12 mouse cellular contexts compared by ENCODE assay signal in genomic region chr3:103944794-103945562, GRCm38 (mm10). TPM values are rescaled to one million over a fixed set of nuclear protein-coding genes. Genes with fewer than 3 reads are reported as not detected.
DNase-seq lines count a peak whose midpoint lies in the region; ATAC-seq lines count a peak whose summit lies in the region.
"Had no signal": no experiment of that assay in that cellular context is flagged by ENCODE, and none has a peak within 500 bp of the region (broad histone marks: within the 10 kb centered on the region; RNA-seq: fewer than 3 reads in every experiment).

No protein-coding gene starts in this region.

- no peak overlapping the region for H3K9ac ChIP-seq in liver, embryonic 12.5 days
- H3K9ac ChIP-seq: limb, embryonic 13.5 days had no signal

- intact Hi-C loops in left cerebral cortex, postnatal 36 days (cut with DNase I) = no loop called here

- H3K4me1 ChIP-seq in liver, embryonic 12.5 days = no peaks in the 10 kb centered on the region; the same call in 1 of the 2 replicates
- H3K4me1 ChIP-seq: limb, embryonic 13.5 days had no signal

- no peak for ATAC-seq in liver, embryonic 12.5 days

- peaks cover 8% of the 10 kb centered on the region; the same call in 1 of the 2 replicates for H3K36me3 ChIP-seq in liver, embryonic 12.5 days

- H3K4me2 ChIP-seq in liver, embryonic 12.5 days = no peak overlapping the region
- H3K4me2 ChIP-seq: limb, embryonic 13.5 days had no signal

- H3K27me3 ChIP-seq in liver, embryonic 12.5 days (replicated peaks) = no peaks in the 10 kb centered on the region
- H3K27me3 ChIP-seq: limb, embryonic 13.5 days had no signal

- peak; percentile 21 for DNase-seq in left cerebral cortex, adult 11 months (ENCODE audit: low spot score)
- DNase-seq in left cerebral cortex, postnatal 36 days (ENCODE audit: low spot score in 2 of 2) = no peak
- DNase-seq in 3T3-L1 (ENCODE audit: low read depth, low spot score) (peak; percentile 25), MN1 (ENCODE audit: low spot score) (peak; percentile 62)
- peak; percentile 28 to 68 for DNase-seq in frontal cortex, adult 2 months (ENCODE audit: extremely low spot score in 1 of 2, low spot score in 1 of 2)
- DNase-seq in spleen, adult 12 weeks (ENCODE audit: low spot score) = no peak
- DNase-seq: kidney, postnatal 14 days; retina, postnatal 1 day had no signal

- no peak overlapping the region for H3K27ac ChIP-seq in liver, embryonic 12.5 days
- H3K27ac ChIP-seq: limb, embryonic 13.5 days; macrophage; stomach, postnatal 0 days had no signal

- H3K9me3 ChIP-seq in liver, embryonic 12.5 days (replicated peaks) = no peaks in the 10 kb centered on the region
- H3K9me3 ChIP-seq: limb, embryonic 13.5 days had no signal

- WGBS in liver, embryonic 12.5 days (ENCODE audit: insufficient replicate concordance) = 83% methylated on average over 1 of the region's 1 CpGs

- no peak overlapping the region for H3K4me3 ChIP-seq in liver, embryonic 12.5 days
- H3K4me3 ChIP-seq: limb, embryonic 13.5 days had no signal

RNA-seq across cellular contexts. Expression of gene Phtf1, which starts 22.9 kb away (rescaled TPM):
- total RNA-seq in left cerebral cortex, postnatal 36 days (2021) = 10 to 100 TPM; 41.2 to 53.3 TPM
- 26.4 and 26.8 TPM in 2 replicates for polyA plus RNA-seq in frontal cortex, adult 2 months (2012; rRNA removed)
- polyA plus RNA-seq in liver, embryonic 12.5 days (2016; fragmentation: Nextera tagmentation; extraction: Ambion mirVana) = 13.2 TPM in 2 replicates

RNA-seq across cellular contexts. Expression of gene Rsbn1, which starts 31.1 kb away (rescaled TPM):
- 10 to 100 TPM; 19.8 to 23.4 TPM for total RNA-seq in left cerebral cortex, postnatal 36 days (2021)
- 12.8 and 12.9 TPM in 2 replicates for polyA plus RNA-seq in frontal cortex, adult 2 months (2012; rRNA removed)
- 6.7 and 7.2 TPM in 2 replicates for polyA plus RNA-seq in liver, embryonic 12.5 days (2016; fragmentation: Nextera tagmentation; extraction: Ambion mirVana)

Comparison
In these comparisons a context has a peak if more than half of its experiments do, and no peak if none do; other contexts are left out.
1. DNase-seq: peak in left cerebral cortex, adult 11 months (single experiment), 3T3-L1 (single experiment), MN1 (single experiment) and frontal cortex, adult 2 months (2 of 2); none in left cerebral cortex, postnatal 36 days (0 of 2) and spleen, adult 12 weeks (single experiment).